Mouse (Mus musculus): ENCODE results near the gene Pdcd4. TPM values are rescaled to one million over a fixed set of nuclear protein-coding genes. Genes with fewer than 3 reads are reported as not detected.

Gene Pdcd4
- polyA plus RNA-seq, 1 experiment from 2014 or later = 101 TPM

- TF ChIP-seq CTCF (IDR thresholded peaks at IDR 0.05) = no peak
- CTCF ChIA-PET = interaction anchor here (1.3 to 2.1 kb wide), 3 partner anchors 9 to 21 kb away, joined by 3 to 7 read pairs (median 5); no protein-coding TSS in a partner anchor
- ATAC-seq = no peak
- POLR2A ChIA-PET = no interaction called here
- in situ Hi-C loops (cut with MboI; ENCODE audit: low pct_unique_long_range_greater_than_20kb) = no loop called here
- H3K27me3 ChIP-seq = no peaks in the 10 kb centered on the region
- no peak for DNase-seq (ENCODE audit: low read depth, low spot score)
Measured at GRCm38 (mm10) chr19:53856794-53857193, 35.2 kb upstream of the Pdcd4 start.

GRCm38 (mm10) chr19:53857962-53858361 is 34.1 kb upstream of the Pdcd4 start:
- TF ChIP-seq CTCF (IDR thresholded peaks at IDR 0.05) = no peak
- ChIA-PET POLR2A (no interaction called here), CTCF (interaction anchor here (1.7 to 2.1 kb wide), 2 partner anchors 10 to 20 kb away, joined by 3 to 7 read pairs; no protein-coding TSS in a partner anchor)
- in situ Hi-C loops (cut with MboI; ENCODE audit: low pct_unique_long_range_greater_than_20kb) = no loop called here
- ATAC-seq (no peak), DNase-seq (ENCODE audit: low read depth, low spot score) (no peak)
- no peaks in the 10 kb centered on the region for H3K27me3 ChIP-seq

- in situ Hi-C loops (cut with MboI; ENCODE audit: low pct_unique_long_range_greater_than_20kb) = no loop called here
- POLR2A ChIA-PET = no interaction called here
- DNase-seq (ENCODE audit: low read depth, low spot score) (no peak), ATAC-seq (no peak)
- CTCF ChIA-PET = no interaction called here
- H3K27me3 ChIP-seq = no peaks in the 10 kb centered on the region
- no peak for TF ChIP-seq CTCF (IDR thresholded peaks at IDR 0.05)
Measured at GRCm38 (mm10) chr19:53859149-53859548, 32.9 kb upstream of the Pdcd4 start.

GRCm38 (mm10) chr19:53859593-53859992 is 32.4 kb upstream of the Pdcd4 start:
- POLR2A ChIA-PET = no interaction called here
- ATAC-seq (no peak), DNase-seq (ENCODE audit: low read depth, low spot score) (no peak)
- H3K27me3 ChIP-seq = no peaks in the 10 kb centered on the region
- in situ Hi-C loops (cut with MboI; ENCODE audit: low pct_unique_long_range_greater_than_20kb) = no loop called here
- CTCF ChIA-PET = no interaction called here
- TF ChIP-seq CTCF (IDR thresholded peaks at IDR 0.05) = no peak

GRCm38 (mm10) chr19:53861346-53861745 is 30.7 kb upstream of the Pdcd4 start:
- ATAC-seq = no peak
- CTCF ChIA-PET = no interaction called here

GRCm38 (mm10) chr19:53862573-53863246 is 29.3 kb upstream of the Pdcd4 start:
- ChIA-PET POLR2A (no interaction called here), CTCF (no interaction called here)
- DNase-seq (ENCODE audit: low read depth, low spot score) (no peak), ATAC-seq (no peak)
- H3K27me3 ChIP-seq = no peaks in the 10 kb centered on the region
- in situ Hi-C loops (cut with MboI; ENCODE audit: low pct_unique_long_range_greater_than_20kb) = no loop called here
- no peak for TF ChIP-seq CTCF (IDR thresholded peaks at IDR 0.05)

More at GRCm38 (mm10) chr19:53861346-53861745, 30.7 kb upstream of the Pdcd4 start:
- no peak for DNase-seq (ENCODE audit: low read depth, low spot score)
- TF ChIP-seq CTCF (IDR thresholded peaks at IDR 0.05) = no peak
- no peaks in the 10 kb centered on the region for H3K27me3 ChIP-seq
- in situ Hi-C loops (cut with MboI; ENCODE audit: low pct_unique_long_range_greater_than_20kb) = no loop called here
- POLR2A ChIA-PET = no interaction called here

GRCm38 (mm10) chr19:53867238-53867637 is 24.8 kb upstream of the Pdcd4 start:
- H3K27me3 ChIP-seq = no peaks in the 10 kb centered on the region
- ATAC-seq = no peak
- ChIA-PET CTCF (no interaction called here), POLR2A (no interaction called here)
- no peak for DNase-seq (ENCODE audit: low read depth, low spot score)
- TF ChIP-seq CTCF (IDR thresholded peaks at IDR 0.05) = no peak
- in situ Hi-C loops (cut with MboI; ENCODE audit: low pct_unique_long_range_greater_than_20kb) = no loop called here

GRCm38 (mm10) chr19:53868125-53868524 is 23.9 kb upstream of the Pdcd4 start:
- TF ChIP-seq CTCF (IDR thresholded peaks at IDR 0.05) = no peak
- ChIA-PET CTCF (interaction anchor here (1.2 to 1.3 kb wide), 3 partner anchors 18 to 27 kb away, joined by 3 to 5 read pairs (median 3); no protein-coding TSS in a partner anchor), POLR2A (no interaction called here)
- in situ Hi-C loops (cut with MboI; ENCODE audit: low pct_unique_long_range_greater_than_20kb) = no loop called here
- no peaks in the 10 kb centered on the region for H3K27me3 ChIP-seq
- no peak for DNase-seq (ENCODE audit: low read depth, low spot score)
- no peak for ATAC-seq

- ChIA-PET POLR2A (no interaction called here), CTCF (interaction anchor here (1.1 to 1.3 kb wide), 4 partner anchors 19 to 26 kb away, joined by 3 to 5 read pairs (median 3); no protein-coding TSS in a partner anchor)
- no peak for TF ChIP-seq CTCF (IDR thresholded peaks at IDR 0.05)
- no peak for ATAC-seq
- in situ Hi-C loops (cut with MboI; ENCODE audit: low pct_unique_long_range_greater_than_20kb) = no loop called here
- no peaks in the 10 kb centered on the region for H3K27me3 ChIP-seq
- no peak for DNase-seq (ENCODE audit: low read depth, low spot score)
Measured at GRCm38 (mm10) chr19:53868796-53869195, 23.2 kb upstream of the Pdcd4 start.

GRCm38 (mm10) chr19:53869427-53870385 is 22.3 kb upstream of the Pdcd4 start:
- no peak for ATAC-seq
- CTCF ChIA-PET = interaction anchor here (1.1 to 1.4 kb wide), 5 partner anchors 19 to 98 kb away, joined by 3 to 4 read pairs (median 3); no protein-coding TSS in a partner anchor
- TF ChIP-seq CTCF (IDR thresholded peaks at IDR 0.05) = no peak
- in situ Hi-C loops (cut with MboI; ENCODE audit: low pct_unique_long_range_greater_than_20kb) = no loop called here
- H3K27me3 ChIP-seq = no peaks in the 10 kb centered on the region
- POLR2A ChIA-PET = no interaction called here
- no peak for DNase-seq (ENCODE audit: low read depth, low spot score)

- TF ChIP-seq CTCF (IDR thresholded peaks at IDR 0.05) = no peak
- POLR2A ChIA-PET = no interaction called here
- in situ Hi-C loops (cut with MboI; ENCODE audit: low pct_unique_long_range_greater_than_20kb) = no loop called here
- CTCF ChIA-PET = interaction anchor here (1.1 to 1.4 kb wide), 3 partner anchors 25 to 99 kb away, joined by 3 to 4 read pairs (median 3); no protein-coding TSS in a partner anchor
- ATAC-seq (no peak), DNase-seq (ENCODE audit: low read depth, low spot score) (no peak)
- H3K27me3 ChIP-seq = no peaks in the 10 kb centered on the region
Measured at GRCm38 (mm10) chr19:53870568-53870967, 21.5 kb upstream of the Pdcd4 start.
